Mouse (Mus musculus): ENCODE measurements around the gene Gatad2b. TPM values are rescaled to one million over a fixed set of nuclear protein-coding genes. Genes with fewer than 3 reads are reported as not detected.

The Gatad2b gene
- polyA plus RNA-seq, 1 experiment from 2014 or later = 10.8 TPM

DNA sequence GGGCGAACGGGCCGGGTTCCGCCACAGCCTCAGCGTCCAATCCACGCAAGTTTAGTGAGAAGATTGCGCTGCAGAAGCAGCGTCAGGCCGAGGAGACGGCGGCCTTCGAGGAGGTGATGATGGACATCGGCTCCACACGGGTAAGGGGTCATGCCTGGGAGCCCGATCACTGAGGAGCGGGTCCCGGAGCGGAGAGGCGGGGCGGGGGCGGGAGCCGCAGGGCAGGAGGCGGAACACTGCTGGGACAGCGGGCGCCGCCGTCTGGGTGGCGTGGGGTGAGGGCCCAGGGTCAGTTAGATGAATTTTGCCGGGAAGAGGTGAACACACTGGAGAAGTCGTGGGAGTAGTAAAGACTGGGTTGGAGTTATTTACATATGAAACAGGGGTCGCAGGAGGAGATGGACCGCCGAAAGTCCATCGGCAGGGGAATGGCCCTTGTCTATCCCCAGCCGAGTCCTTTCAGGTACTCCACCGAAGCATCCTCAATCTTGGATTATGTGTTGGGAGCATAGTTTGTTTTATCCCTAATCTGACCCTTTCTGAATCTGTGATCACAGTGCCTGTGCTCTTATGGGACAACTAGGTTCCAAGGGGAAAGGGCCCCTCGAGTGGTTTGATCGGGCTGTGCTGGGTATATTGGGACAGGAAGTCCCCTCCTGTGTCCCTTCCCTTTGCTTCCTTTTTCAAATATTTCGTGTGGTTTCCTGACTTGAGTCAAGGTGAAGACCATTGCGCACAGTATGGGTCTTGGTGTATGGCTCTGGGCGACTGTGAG lies 38.4 kb upstream of the Gatad2b start:
- peak; percentile 65 for ATAC-seq (ENCODE audit: insufficient read depth, low FRiP score, low read depth)
- Histone ChIP-seq H3K27ac (peak overlapping the region; percentile 90), H3K4me2 (peak overlapping the region; percentile 75), H3K9ac (peak overlapping the region; percentile 74), H3K36me3 (peaks cover 17% of the 10 kb centered on the region), H3K27me3 (replicated peaks) (no peaks in the 10 kb centered on the region), H3K9me3 (no peaks in the 10 kb centered on the region), H3K4me3 (replicated peaks) (peak overlapping the region; percentile 97), H3K4me1 (peaks cover 14% of the 10 kb centered on the region)
- WGBS = under 1% methylated on average over 41 of the region's 41 CpGs

- Histone ChIP-seq H3K27me3 (replicated peaks) (no peaks in the 10 kb centered on the region), H3K27ac (peak overlapping the region; percentile 90), H3K4me3 (replicated peaks) (peak overlapping the region; percentile 97), H3K4me2 (peak overlapping the region; percentile 75), H3K9me3 (no peaks in the 10 kb centered on the region), H3K36me3 (peaks cover 22% of the 10 kb centered on the region), H3K4me1 (peaks cover 13% of the 10 kb centered on the region), H3K9ac (peak overlapping the region; percentile 74)
- ATAC-seq (ENCODE audit: insufficient read depth, low FRiP score, low read depth) = no peak
- WGBS = 12% methylated on average over 2 of the region's 2 CpGs
Measured at GRCm38 (mm10) chr3:90255194-90255565, 37.8 kb upstream of the Gatad2b start.

GRCm38 (mm10) chr3:90255784-90256353 lies 37.1 kb upstream of the Gatad2b start:
- H3K27me3 ChIP-seq (replicated peaks) = no peaks in the 10 kb centered on the region
- H3K9ac ChIP-seq = no peak overlapping the region
- H3K9me3 ChIP-seq = no peaks in the 10 kb centered on the region
- 91% methylated on average over 14 of the region's 14 CpGs for WGBS
- H3K27ac ChIP-seq = no peak overlapping the region
- ATAC-seq (ENCODE audit: insufficient read depth, low FRiP score, low read depth) = no peak
- peaks cover 25% of the 10 kb centered on the region for H3K36me3 ChIP-seq
- no peak overlapping the region for H3K4me2 ChIP-seq
- H3K4me1 ChIP-seq = peaks cover 13% of the 10 kb centered on the region
- no peak overlapping the region for H3K4me3 ChIP-seq (replicated peaks)

- peaks cover 30% of the 10 kb centered on the region; the same call in 1 of the 2 replicates for H3K36me3 ChIP-seq
- H3K4me3 ChIP-seq (replicated peaks) = no peak overlapping the region
- 87% methylated on average over 19 of the region's 19 CpGs for WGBS
- H3K4me2 ChIP-seq = no peak overlapping the region
- ATAC-seq (ENCODE audit: insufficient read depth, low FRiP score, low read depth) = no peak
- H3K9me3 ChIP-seq = no peaks in the 10 kb centered on the region
- no peak overlapping the region for H3K9ac ChIP-seq
- H3K27ac ChIP-seq = no peak overlapping the region
- no peaks in the 10 kb centered on the region for H3K27me3 ChIP-seq (replicated peaks)
- peaks cover 13% of the 10 kb centered on the region for H3K4me1 ChIP-seq
Measured at GRCm38 (mm10) chr3:90256731-90257530, 36.0 kb upstream of the Gatad2b start.

GRCm38 (mm10) chr3:90258521-90258920 lies 34.5 kb upstream of the Gatad2b start:
- Histone ChIP-seq H3K4me3 (replicated peaks) (no peak overlapping the region), H3K4me2 (no peak overlapping the region), H3K4me1 (peaks cover 13% of the 10 kb centered on the region), H3K27ac (no peak overlapping the region), H3K9ac (no peak overlapping the region), H3K36me3 (peaks cover 42% of the 10 kb centered on the region; the same call in 1 of the 2 replicates), H3K27me3 (replicated peaks) (no peaks in the 10 kb centered on the region), H3K9me3 (no peaks in the 10 kb centered on the region)
- WGBS = 83% methylated on average over 4 of the region's 4 CpGs
- no peak for ATAC-seq (ENCODE audit: insufficient read depth, low FRiP score, low read depth)

DNA sequence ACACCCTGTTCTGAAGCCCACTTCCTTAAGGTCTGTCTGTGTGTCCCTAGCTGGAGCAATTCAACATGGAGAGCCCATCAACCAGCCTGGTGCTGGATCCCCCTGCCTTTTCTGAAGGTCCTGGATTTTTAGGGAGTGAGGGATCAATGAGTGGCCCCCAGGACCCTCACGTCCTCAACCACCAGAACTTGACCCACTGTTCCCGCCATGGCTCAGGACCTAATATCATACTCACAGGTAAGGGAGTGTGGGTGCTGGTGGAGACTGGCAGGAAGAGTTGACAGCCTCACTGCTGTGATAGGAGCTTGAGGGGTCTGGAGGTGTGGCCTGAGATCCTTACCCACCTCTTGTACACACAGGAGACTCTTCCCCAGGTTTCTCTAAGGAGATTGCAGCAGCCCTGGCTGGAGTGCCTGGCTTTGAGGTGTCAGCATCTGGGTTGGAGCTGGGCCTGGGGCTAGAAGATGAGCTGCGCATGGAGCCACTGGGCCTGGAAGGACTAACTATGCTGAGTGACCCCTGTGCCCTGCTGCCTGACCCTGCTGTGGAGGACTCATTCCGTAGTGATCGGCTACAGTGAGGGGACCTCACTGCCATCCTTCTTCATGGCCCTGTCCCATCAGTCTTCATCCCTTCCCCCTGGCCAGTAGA lies 29.7 kb upstream of the Gatad2b start:
- no peak for ATAC-seq (ENCODE audit: insufficient read depth, low FRiP score, low read depth)
- Histone ChIP-seq H3K36me3 (peaks cover 45% of the 10 kb centered on the region; the same call in 1 of the 2 replicates), H3K4me3 (replicated peaks) (no peak overlapping the region), H3K4me2 (no peak overlapping the region), H3K9ac (no peak overlapping the region), H3K27ac (no peak overlapping the region), H3K4me1 (peaks cover 11% of the 10 kb centered on the region), H3K9me3 (no peaks in the 10 kb centered on the region), H3K27me3 (replicated peaks) (no peaks in the 10 kb centered on the region)
- WGBS = 89% methylated on average over 5 of the region's 5 CpGs

GRCm38 (mm10) chr3:90264687-90265033 lies 28.3 kb upstream of the Gatad2b start:
- H3K27ac ChIP-seq = peak overlapping the region; percentile 98
- H3K36me3 ChIP-seq = peaks cover 38% of the 10 kb centered on the region; the same call in 1 of the 2 replicates
- H3K4me2 ChIP-seq = peak overlapping the region; percentile 70
- H3K4me3 ChIP-seq (replicated peaks) = peak overlapping the region; percentile 82
- WGBS = 28% methylated on average over 10 of the region's 10 CpGs
- no peak for ATAC-seq (ENCODE audit: insufficient read depth, low FRiP score, low read depth)
- peak overlapping the region; percentile 66; the same call in 1 of the 2 replicates for H3K9ac ChIP-seq
- peaks cover 11% of the 10 kb centered on the region for H3K4me1 ChIP-seq
- H3K9me3 ChIP-seq = no peaks in the 10 kb centered on the region
- H3K27me3 ChIP-seq (replicated peaks) = no peaks in the 10 kb centered on the region

- Histone ChIP-seq H3K27ac (peak within 1 kb of the TSS; percentile 98), H3K27me3 (replicated peaks) (no peaks in the 10 kb centered on the region), H3K36me3 (peaks cover 32% of the 10 kb centered on the region; the same call in 1 of the 2 replicates), H3K9me3 (no peaks in the 10 kb centered on the region), H3K4me2 (peak within 1 kb of the TSS; percentile 70), H3K9ac (peak within 1 kb of the TSS; percentile 66), H3K4me3 (replicated peaks) (peak within 1 kb of the TSS; percentile 82), H3K4me1 (peaks cover 11% of the 10 kb centered on the region)
- peak; percentile 92 for ATAC-seq (ENCODE audit: insufficient read depth, low FRiP score, low read depth)
- WGBS = under 1% methylated on average over 82 of the region's 87 CpGs
Measured at GRCm38 (mm10) chr3:90265034-90265931, 27.7 kb upstream of the Gatad2b start, which contains the start of gene Dennd4b. TSS of gene Dennd4b (plus strand) at chr3:90265185.

GRCm38 (mm10) chr3:90265932-90266741 lies 26.8 kb upstream of the Gatad2b start:
- 23% methylated on average over 16 of the region's 16 CpGs for WGBS

More at GRCm38 (mm10) chr3:90265932-90266741, 26.8 kb upstream of the Gatad2b start:
- Histone ChIP-seq H3K4me2 (peak overlapping the region; percentile 70), H3K4me1 (peaks cover 11% of the 10 kb centered on the region), H3K4me3 (replicated peaks) (peak overlapping the region; percentile 82), H3K27ac (peak overlapping the region; percentile 98), H3K27me3 (replicated peaks) (no peaks in the 10 kb centered on the region), H3K9ac (peak overlapping the region; percentile 66), H3K36me3 (peaks cover 23% of the 10 kb centered on the region; the same call in 1 of the 2 replicates), H3K9me3 (no peaks in the 10 kb centered on the region)
- ATAC-seq (ENCODE audit: insufficient read depth, low FRiP score, low read depth) = no peak; the same call in 1 of the 2 replicates
